Mouse (Mus musculus): ENCODE measurements around the gene C1rb. TPM values are rescaled to one million over a fixed set of nuclear protein-coding genes. Genes with fewer than 3 reads are reported as not detected.
A peak's percentile ranks its signal among the peaks of the same experiment; 100 is the strongest.
"Not testable (repeated sequence)": the region's sequence is repeated elsewhere in the genome, so short reads cannot be mapped to it uniquely, and the experiment has no call there.

C1rb gene
- total and polyA plus RNA-seq, 3 experiments, result 0.03 TPM; not detected in 2

- not testable (repeated sequence) for H3K27me3 ChIP-seq (ENCODE audit: control insufficient read depth in 1 of 2, insufficient read depth in 2 of 2, low read length in 2 of 2); H3K4me3 ChIP-seq (ENCODE audit: control insufficient read depth in 1 of 2, insufficient read depth in 1 of 2, low read depth in 2 of 2, low read length in 2 of 2); H3K4me1 ChIP-seq (ENCODE audit: control insufficient read depth in 1 of 2, insufficient read depth in 2 of 2, low read length in 2 of 2); H3K36me3 ChIP-seq (ENCODE audit: control insufficient read depth in 1 of 2, insufficient read depth in 2 of 2, low read length in 2 of 2); H3K9me3 ChIP-seq (replicated peaks; ENCODE audit: insufficient read depth, low read length); H3K27ac ChIP-seq (ENCODE audit: control insufficient read depth, low read depth, low read length); H3K9ac ChIP-seq (ENCODE audit: control insufficient read depth, low read depth, low read length, poor library complexity, severe bottlenecking); H3K79me2 ChIP-seq (ENCODE audit: control insufficient read depth, insufficient read depth, low read length, poor library complexity)
- peak; percentile 44 for DNase-seq (ENCODE audit: low read depth, low spot score)
- TF ChIP-seq CTCF (IDR thresholded peaks at IDR 0.05 in 2 of 3, conservative IDR thresholded peaks at IDR 0.05 in 1 of 3; ENCODE audit: control insufficient read depth in 1 of 3, insufficient read depth in 1 of 3, low read depth in 2 of 3, low read length in 3 of 3, poor library complexity in 1 of 3, severe bottlenecking in 1 of 3) (peak; percentile 14 to 36 (median 20); a peak in 4 of 6 replicates), RAD21 (IDR thresholded peaks at IDR 0.05; ENCODE audit: low read depth, low read length) (peak; percentile 15)
Observed at GRCm38 (mm10) chr6:124542284-124542683, 27.8 kb upstream of the C1rb start, which contains the start of gene C1s1. TSS of gene C1s1 (minus strand) at chr6:124542359.

DNA sequence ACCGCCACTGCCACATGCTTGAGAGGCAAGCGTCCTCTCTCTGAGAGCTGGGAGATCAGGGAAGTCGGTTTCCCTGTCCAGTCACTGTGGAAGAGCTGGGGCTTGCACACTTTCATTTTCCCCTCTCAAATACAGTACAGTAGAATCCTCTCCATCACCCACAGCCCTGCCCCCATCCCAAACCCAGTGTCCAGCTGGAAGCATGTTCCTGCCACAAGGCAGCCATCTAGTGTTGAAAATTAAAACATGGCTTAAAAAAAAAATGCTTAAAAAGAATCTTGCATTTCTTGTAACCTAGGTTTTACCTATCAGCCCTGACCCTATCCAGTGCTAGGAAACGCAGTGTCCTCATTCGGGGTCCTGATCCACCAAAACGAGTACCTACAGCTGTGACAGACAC is 25.6 kb upstream of the C1rb start:
- Histone ChIP-seq H3K9me3 (replicated peaks; ENCODE audit: insufficient read depth, low read length) (no peaks in the 10 kb centered on the region), H3K36me3 (ENCODE audit: control insufficient read depth in 1 of 2, insufficient read depth in 2 of 2, low read length in 2 of 2) (no peaks in the 10 kb centered on the region), H3K9ac (ENCODE audit: control insufficient read depth, low read depth, low read length, poor library complexity, severe bottlenecking) (no peak overlapping the region), H3K27me3 (ENCODE audit: control insufficient read depth in 1 of 2, insufficient read depth in 2 of 2, low read length in 2 of 2) (no peaks in the 10 kb centered on the region), H3K4me3 (ENCODE audit: control insufficient read depth in 1 of 2, insufficient read depth in 1 of 2, low read depth in 2 of 2, low read length in 2 of 2) (no peak overlapping the region), H3K4me1 (ENCODE audit: control insufficient read depth in 1 of 2, insufficient read depth in 2 of 2, low read length in 2 of 2) (no peaks in the 10 kb centered on the region), H3K79me2 (ENCODE audit: control insufficient read depth, insufficient read depth, low read length, poor library complexity) (no peaks in the 10 kb centered on the region), H3K27ac (ENCODE audit: control insufficient read depth, low read depth, low read length) (no peak overlapping the region)
- DNase-seq (ENCODE audit: low read depth, low spot score), result no peak
- peak in 1 of 3 experiments; percentile 21; a peak in 1 of 6 replicates for TF ChIP-seq CTCF (IDR thresholded peaks at IDR 0.05 in 2 of 3, conservative IDR thresholded peaks at IDR 0.05 in 1 of 3; ENCODE audit: control insufficient read depth in 1 of 3, insufficient read depth in 1 of 3, low read depth in 2 of 3, low read length in 3 of 3, poor library complexity in 1 of 3, severe bottlenecking in 1 of 3)
- TF ChIP-seq ZNF384 (IDR thresholded peaks at IDR 0.05; ENCODE audit: low read depth, low read length), result 0 out of 2 replicates have a peak, but pooled peaks have one; percentile 15
- TF ChIP-seq ZC3H11A (IDR thresholded peaks at IDR 0.05; ENCODE audit: low read depth, low read length), result 0 out of 2 replicates have a peak, but pooled peaks have one; percentile 0
- TF ChIP-seq TCF12 (IDR thresholded peaks at IDR 0.05; ENCODE audit: low read depth, low read length), result no peak

DNA sequence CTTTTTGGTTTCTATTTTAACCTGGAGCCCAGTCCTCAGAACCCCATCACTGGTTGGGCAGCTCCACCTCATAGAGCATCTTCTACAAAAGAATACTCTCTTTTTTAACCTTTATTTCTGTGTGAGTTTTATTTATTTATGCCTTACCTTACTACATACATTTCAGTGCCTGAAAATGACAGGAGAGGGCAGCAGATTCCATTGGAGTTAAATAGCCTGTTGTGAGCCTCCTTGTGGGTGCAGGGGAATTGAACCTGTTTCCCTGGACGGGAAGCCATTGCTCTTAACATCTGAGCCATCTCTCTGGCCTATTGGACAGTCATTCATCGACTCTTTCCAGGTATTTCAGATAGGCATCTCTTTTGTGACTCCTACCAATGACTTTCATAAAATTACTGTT is 24.7 kb upstream of the C1rb start:
- H3K27me3 ChIP-seq (ENCODE audit: control insufficient read depth in 1 of 2, insufficient read depth in 2 of 2, low read length in 2 of 2), result no peaks in the 10 kb centered on the region
- no peak overlapping the region for H3K27ac ChIP-seq (ENCODE audit: control insufficient read depth, low read depth, low read length)

DNA sequence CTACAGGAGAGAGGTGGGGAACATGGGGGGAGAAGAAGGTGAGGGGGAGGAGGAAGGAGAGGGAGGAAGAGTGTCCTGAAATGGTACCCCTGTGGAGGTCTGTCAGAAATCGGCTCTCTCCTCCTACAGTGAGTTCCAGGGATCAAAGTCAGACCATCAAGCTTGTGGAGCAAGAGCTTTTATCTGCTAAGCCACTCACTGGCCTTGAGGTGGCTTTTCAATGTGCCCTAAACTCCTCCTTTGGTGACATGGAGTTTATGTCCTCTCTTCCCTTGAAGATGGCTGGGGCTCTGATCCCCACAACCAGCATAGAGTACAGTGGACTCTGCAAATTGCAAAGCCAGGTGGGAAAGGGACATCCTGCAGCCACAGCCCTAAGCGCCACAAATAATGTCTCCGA is 22.1 kb upstream of the C1rb start:
- not testable (repeated sequence) for H3K36me3 ChIP-seq (ENCODE audit: control insufficient read depth in 1 of 2, insufficient read depth in 2 of 2, low read length in 2 of 2); H3K79me2 ChIP-seq (ENCODE audit: control insufficient read depth, insufficient read depth, low read length, poor library complexity); H3K27ac ChIP-seq (ENCODE audit: control insufficient read depth, low read depth, low read length); DNase-seq (ENCODE audit: low read depth, low spot score); H3K9me3 ChIP-seq (replicated peaks; ENCODE audit: insufficient read depth, low read length); H3K9ac ChIP-seq (ENCODE audit: control insufficient read depth, low read depth, low read length, poor library complexity, severe bottlenecking); H3K27me3 ChIP-seq (ENCODE audit: control insufficient read depth in 1 of 2, insufficient read depth in 2 of 2, low read length in 2 of 2); H3K4me3 ChIP-seq (ENCODE audit: control insufficient read depth in 1 of 2, insufficient read depth in 1 of 2, low read depth in 2 of 2, low read length in 2 of 2); H3K4me1 ChIP-seq (ENCODE audit: control insufficient read depth in 1 of 2, insufficient read depth in 2 of 2, low read length in 2 of 2)

More for the DNA sequence above, 24.7 kb upstream of the C1rb start:
- no peaks in the 10 kb centered on the region for H3K9me3 ChIP-seq (replicated peaks; ENCODE audit: insufficient read depth, low read length)
- H3K4me1 ChIP-seq (ENCODE audit: control insufficient read depth in 1 of 2, insufficient read depth in 2 of 2, low read length in 2 of 2), result no peaks in the 10 kb centered on the region
- no peaks in the 10 kb centered on the region for H3K79me2 ChIP-seq (ENCODE audit: control insufficient read depth, insufficient read depth, low read length, poor library complexity)
- H3K9ac ChIP-seq (ENCODE audit: control insufficient read depth, low read depth, low read length, poor library complexity, severe bottlenecking), result no peak overlapping the region
- H3K4me3 ChIP-seq (ENCODE audit: control insufficient read depth in 1 of 2, insufficient read depth in 1 of 2, low read depth in 2 of 2, low read length in 2 of 2), result no peak overlapping the region
- H3K36me3 ChIP-seq (ENCODE audit: control insufficient read depth in 1 of 2, insufficient read depth in 2 of 2, low read length in 2 of 2), result no peaks in the 10 kb centered on the region
- peak; percentile 43 for DNase-seq (ENCODE audit: low read depth, low spot score)
- peak; percentile 42 for TF ChIP-seq RAD21 (IDR thresholded peaks at IDR 0.05; ENCODE audit: low read depth, low read length)
- no peak for TF ChIP-seq CHD2 (IDR thresholded peaks at IDR 0.05; ENCODE audit: low read length)
- TF ChIP-seq SMC3 (IDR thresholded peaks at IDR 0.05; ENCODE audit: low read depth, low read length), result peak; percentile 47
- TF ChIP-seq CTCF (IDR thresholded peaks at IDR 0.05 in 2 of 3, conservative IDR thresholded peaks at IDR 0.05 in 1 of 3; ENCODE audit: control insufficient read depth in 1 of 3, insufficient read depth in 1 of 3, low read depth in 2 of 3, low read length in 3 of 3, poor library complexity in 1 of 3, severe bottlenecking in 1 of 3), result peak in 1 of 3 experiments; percentile 44; a peak in 2 of 6 replicates
- TF ChIP-seq TBP (IDR thresholded peaks at IDR 0.05; ENCODE audit: low read depth, low read length), result no peak

Data from MEL (cell line).